In the genomic region with DNA sequence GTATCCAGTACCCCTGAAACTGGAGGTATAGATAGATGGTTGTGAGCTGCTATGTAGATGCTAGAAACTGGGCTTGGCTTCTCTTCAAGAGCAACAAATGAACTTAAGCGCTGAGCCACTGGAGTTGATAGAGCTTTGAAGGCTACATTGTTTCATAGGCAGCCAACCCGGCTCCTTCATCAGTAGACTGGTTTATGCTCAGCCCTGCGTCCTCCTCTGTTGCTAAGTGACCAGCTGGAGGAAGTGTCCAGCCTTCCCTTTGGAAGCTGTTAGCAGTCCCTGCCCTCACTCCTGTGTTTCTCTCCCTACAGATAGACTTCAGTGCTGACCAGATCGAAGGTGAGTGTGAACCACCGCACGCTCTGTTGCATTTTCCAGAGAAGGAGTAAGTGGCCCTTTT, we compare ENCODE assay signal across 19 mouse cellular contexts. TPM values are rescaled to one million over a fixed set of nuclear protein-coding genes. Genes with fewer than 3 reads are reported as not detected.
DNase-seq lines count a peak whose midpoint lies in the region; ATAC-seq and TF ChIP-seq lines count a peak whose summit lies in the region.
"Had no signal": no experiment of that assay in that cellular context is flagged by ENCODE, and none has a peak within 500 bp of the region (broad histone marks: within the 10 kb centered on the region; RNA-seq: fewer than 3 reads in every experiment).

No protein-coding gene starts in this region.

- H3K4me3 ChIP-seq in forebrain, embryonic 14.5 days (ENCODE audit: low read depth, low read length), result no peak overlapping the region
- no peak overlapping the region for H3K4me3 ChIP-seq in forebrain, embryonic 16.5 days (replicated peaks; ENCODE audit: low read length)
- H3K4me3 ChIP-seq in heart, embryonic 16.5 days (ENCODE audit: low read length), result peak overlapping the region; percentile 49; the same call in 1 of the 2 replicates
- no peak overlapping the region for H3K4me3 ChIP-seq in lung, embryonic 14.5 days (ENCODE audit: low read depth, low read length)
- H3K4me3 ChIP-seq: erythroblast, embryonic 14.5 days; intestine, embryonic 15.5 days; left cerebral cortex, adult 2 months; limb, embryonic 12.5 days had no signal

- H3K4me2 ChIP-seq in forebrain, embryonic 14.5 days (ENCODE audit: low read length), result no peak overlapping the region
- H3K4me2 ChIP-seq in forebrain, embryonic 16.5 days (ENCODE audit: low read length), result no peak overlapping the region
- peak overlapping the region; percentile 36 for H3K4me2 ChIP-seq in heart, embryonic 16.5 days (ENCODE audit: low read depth, low read length)
- H3K4me2 ChIP-seq in lung, embryonic 14.5 days, result no peak overlapping the region
- H3K4me2 ChIP-seq: intestine, embryonic 15.5 days; limb, embryonic 12.5 days had no signal

- peak; percentile 5 for DNase-seq in forebrain, embryonic 14.5 days (ENCODE audit: low spot score)
- DNase-seq in heart, postnatal 14 days, result no peak
- DNase-seq in lung, embryonic 14.5 days, result peak; percentile 65
- DNase-seq in lung, postnatal 25 days (ENCODE audit: low spot score), result no peak
- DNase-seq in brain, adult 2 months (ENCODE audit: low read depth, low spot score), result peak; percentile 36
- DNase-seq in thymus, postnatal 0 days (ENCODE audit: low spot score), result no peak
- DNase-seq: adrenal gland, postnatal 25 days; cerebellum, adult 9-11 months; gastrocnemius, postnatal 10 days; retina, postnatal 1 day; thymus, postnatal 14 days had no signal

- no peak for ATAC-seq in forebrain, embryonic 14.5 days
- ATAC-seq in forebrain, embryonic 16.5 days, result no peak
- ATAC-seq in heart, embryonic 16.5 days (replicated peaks; ENCODE audit: extremely low read depth, insufficient read depth, low FRiP score), result no peak
- ATAC-seq in lung, embryonic 14.5 days (ENCODE audit: insufficient read depth), result no peak; the same call in 1 of the 2 replicates
- ATAC-seq: activated CD4-positive, CD25-positive, alpha-beta regulatory T cell, adult 4 months; intestine, embryonic 15.5 days had no signal

- H3K4me1 ChIP-seq in forebrain, embryonic 14.5 days (ENCODE audit: control insufficient read depth, insufficient read depth, low read length), result no peaks in the 10 kb centered on the region
- no peaks in the 10 kb centered on the region for H3K4me1 ChIP-seq in forebrain, embryonic 16.5 days (replicated peaks; ENCODE audit: control insufficient read depth, insufficient read depth, low read length)
- H3K4me1 ChIP-seq in heart, embryonic 16.5 days (ENCODE audit: control insufficient read depth, insufficient read depth, low read length), result peaks cover 43% of the 10 kb centered on the region
- H3K4me1 ChIP-seq in lung, embryonic 14.5 days (ENCODE audit: insufficient read depth), result no peaks in the 10 kb centered on the region

- H3K27ac ChIP-seq in forebrain, embryonic 14.5 days (ENCODE audit: low read depth, low read length), result no peak overlapping the region
- H3K27ac ChIP-seq in forebrain, embryonic 16.5 days (ENCODE audit: low read length), result no peak overlapping the region
- H3K27ac ChIP-seq in heart, embryonic 16.5 days (ENCODE audit: low read length), result no peak overlapping the region
- no peak overlapping the region for H3K27ac ChIP-seq in lung, embryonic 14.5 days (ENCODE audit: low read depth)
- H3K27ac ChIP-seq: intestine, embryonic 15.5 days; left cerebral cortex, adult 2 months; limb, embryonic 12.5 days; liver, embryonic 14.5 days had no signal

- H3K9me3 ChIP-seq in forebrain, embryonic 14.5 days (replicated peaks; ENCODE audit: control insufficient read depth, low read length), result no peaks in the 10 kb centered on the region
- H3K9me3 ChIP-seq in forebrain, embryonic 16.5 days (ENCODE audit: control insufficient read depth, low read length), result no peaks in the 10 kb centered on the region
- H3K9me3 ChIP-seq in heart, embryonic 16.5 days (replicated peaks; ENCODE audit: control insufficient read depth, low read length), result no peaks in the 10 kb centered on the region
- H3K9me3 ChIP-seq in lung, embryonic 14.5 days (ENCODE audit: low read depth, low read length), result no peaks in the 10 kb centered on the region
- H3K9me3 ChIP-seq: intestine, embryonic 15.5 days; limb, embryonic 12.5 days had no signal

- H3K9ac ChIP-seq in forebrain, embryonic 14.5 days (ENCODE audit: low read length), result no peak overlapping the region
- no peak overlapping the region for H3K9ac ChIP-seq in forebrain, embryonic 16.5 days (replicated peaks; ENCODE audit: low read depth, low read length)
- H3K9ac ChIP-seq in heart, embryonic 16.5 days (ENCODE audit: low read length), result no peak overlapping the region
- no peak overlapping the region for H3K9ac ChIP-seq in lung, embryonic 14.5 days
- H3K9ac ChIP-seq: intestine, embryonic 15.5 days; limb, embryonic 12.5 days; liver, embryonic 14.5 days had no signal

- 80% methylated on average over 6 of the region's 6 CpGs for WGBS in forebrain, embryonic 14.5 days
- WGBS in forebrain, embryonic 16.5 days, result 65% methylated on average over 6 of the region's 6 CpGs
- 36% methylated on average over 6 of the region's 6 CpGs for WGBS in heart, embryonic 16.5 days
- WGBS in lung, embryonic 14.5 days, result 50% methylated on average over 6 of the region's 6 CpGs

- no peak for TF ChIP-seq CTCF in lung, embryonic 14.5 days (IDR thresholded peaks at IDR 0.05; ENCODE audit: low read depth)

- no peaks in the 10 kb centered on the region for H3K27me3 ChIP-seq in forebrain, embryonic 14.5 days (replicated peaks; ENCODE audit: control insufficient read depth, insufficient read depth, low read length)
- H3K27me3 ChIP-seq in forebrain, embryonic 16.5 days (replicated peaks; ENCODE audit: control insufficient read depth, insufficient read depth, low read length), result no peaks in the 10 kb centered on the region
- no peaks in the 10 kb centered on the region for H3K27me3 ChIP-seq in heart, embryonic 16.5 days (ENCODE audit: control insufficient read depth, insufficient read depth, low read length)
- H3K27me3 ChIP-seq in lung, embryonic 14.5 days (ENCODE audit: insufficient read depth, low read length), result no peaks in the 10 kb centered on the region
- H3K27me3 ChIP-seq: intestine, embryonic 15.5 days had no signal

- intact Hi-C loops in heart, postnatal 14 days (cut with DNase I), result no loop called here

- no peaks in the 10 kb centered on the region for H3K36me3 ChIP-seq in forebrain, embryonic 14.5 days (ENCODE audit: control insufficient read depth, insufficient read depth, low read length)
- no peaks in the 10 kb centered on the region for H3K36me3 ChIP-seq in forebrain, embryonic 16.5 days (ENCODE audit: control insufficient read depth, insufficient read depth)
- H3K36me3 ChIP-seq in heart, embryonic 16.5 days (ENCODE audit: control insufficient read depth, insufficient read depth), result peaks cover 4% of the 10 kb centered on the region
- H3K36me3 ChIP-seq in lung, embryonic 14.5 days (ENCODE audit: insufficient read depth), result no peaks in the 10 kb centered on the region
- H3K36me3 ChIP-seq: intestine, embryonic 15.5 days; limb, embryonic 12.5 days had no signal

RNA-seq across cellular contexts. Expression of gene Itgb3, which starts 27.7 kb away (rescaled TPM):
- polyA plus RNA-seq in forebrain, embryonic 14.5 days (2014; fragmentation: Nextera tagmentation; extraction: Ambion mirVana), result 0.24 and 0.27 TPM in 2 replicates
- polyA plus RNA-seq in forebrain, embryonic 16.5 days (2015; fragmentation: Nextera tagmentation; extraction: Ambion mirVana), result 0.65 and 0.91 TPM in 2 replicates
- 3.5 and 4.0 TPM in 2 replicates for polyA plus RNA-seq in heart, embryonic 16.5 days (2015; fragmentation: Nextera tagmentation; extraction: Ambion mirVana)
- total RNA-seq in heart, postnatal 14 days (2021), result 1 to 10 TPM; 4.8 to 4.9 TPM
- polyA plus RNA-seq in lung, embryonic 14.5 days (2014; fragmentation: Nextera tagmentation; extraction: Ambion mirVana), result 1.9 and 2.1 TPM in 2 replicates
- polyA plus RNA-seq in thymus, postnatal 0 days (2015; fragmentation: Nextera tagmentation; extraction: Ambion mirVana), result 2.8 TPM in 2 replicates

RNA-seq across cellular contexts. Expression of gene Myl4, which starts 29.6 kb away (rescaled TPM):
- polyA plus RNA-seq in forebrain, embryonic 14.5 days (2014; fragmentation: Nextera tagmentation; extraction: Ambion mirVana), result 1.7 and 3.0 TPM in 2 replicates
- 3.0 and 3.2 TPM in 2 replicates for polyA plus RNA-seq in forebrain, embryonic 16.5 days (2015; fragmentation: Nextera tagmentation; extraction: Ambion mirVana)
- 1,596 and 1,841 TPM in 2 replicates for polyA plus RNA-seq in heart, embryonic 16.5 days (2015; fragmentation: Nextera tagmentation; extraction: Ambion mirVana)
- total RNA-seq in heart, postnatal 14 days (2021), result 100 to 1,000 TPM; 280 to 698 TPM
- 9.8 and 52.1 TPM in 2 replicates for polyA plus RNA-seq in lung, embryonic 14.5 days (2014; fragmentation: Nextera tagmentation; extraction: Ambion mirVana)
- 7.7 and 9.4 TPM in 2 replicates for polyA plus RNA-seq in thymus, postnatal 0 days (2015; fragmentation: Nextera tagmentation; extraction: Ambion mirVana)

RNA-seq across cellular contexts. Expression of gene Cdc27, which starts 29.7 kb away (rescaled TPM):
- polyA plus RNA-seq in forebrain, embryonic 14.5 days (2014; fragmentation: Nextera tagmentation; extraction: Ambion mirVana), result 50.2 and 50.4 TPM in 2 replicates
- polyA plus RNA-seq in forebrain, embryonic 16.5 days (2015; fragmentation: Nextera tagmentation; extraction: Ambion mirVana), result 31.7 and 44.4 TPM in 2 replicates
- polyA plus RNA-seq in heart, embryonic 16.5 days (2015; fragmentation: Nextera tagmentation; extraction: Ambion mirVana), result 30.3 and 33.9 TPM in 2 replicates
- 10 to 100 TPM; 23.2 to 26.5 TPM for total RNA-seq in heart, postnatal 14 days (2021)
- 47.7 and 51.0 TPM in 2 replicates for polyA plus RNA-seq in lung, embryonic 14.5 days (2014; fragmentation: Nextera tagmentation; extraction: Ambion mirVana)
- 30.0 and 33.7 TPM in 2 replicates for polyA plus RNA-seq in thymus, postnatal 0 days (2015; fragmentation: Nextera tagmentation; extraction: Ambion mirVana)

Comparison
In these comparisons a context has a peak if more than half of its experiments do, and no peak if none do; other contexts are left out.
1. DNase-seq: peak in forebrain, embryonic 14.5 days (single experiment), lung, embryonic 14.5 days (single experiment) and brain, adult 2 months (single experiment); none in heart, postnatal 14 days (0 of 2), lung, postnatal 25 days (single experiment) and thymus, postnatal 0 days (single experiment).
2. RNA of gene Myl4, which starts 29.6 kb away (polyA plus RNA-seq): 1,596 to 1,841 TPM in heart, embryonic 16.5 days; 9.8 to 52.1 TPM in lung, embryonic 14.5 days, 7.7 to 9.4 TPM in thymus, postnatal 0 days, 3.0 to 3.2 TPM in forebrain, embryonic 16.5 days and 1.7 to 3.0 TPM in forebrain, embryonic 14.5 days; every median in the first group is over 10 times any median in the second.